Mouse (Mus musculus) liver, embryonic 14.5 days (tissue): Measurements from ENCODE around the gene Rplp0. TPM values are rescaled to one million over a fixed set of nuclear protein-coding genes. Genes with fewer than 3 reads are reported as not detected.

Experiments
- ATAC-seq: fragments of 200-750 bp; cut with Nextera tagmentation; 2 replicates; pipeline ENCODE4 v1.8.0; 2017; ENCODE audit warnings: moderate number of reproducible peaks, mild to moderate bottlenecking, moderate library complexity; ENCODE audit not compliant: insufficient read depth
- DNase-seq, 3 experiments: peaks; one replicate each; pipeline ENCODE4 v3.0.0-alpha.2; 2012 to 2013; ENCODE audit warnings: low read depth in 3 of 3, low spot score in 3 of 3
- H3K27ac ChIP-seq: fragments of 300-500 bp; sonication (generic); 2 replicates; pipeline ENCODE4 v1.5.1; 2014; ENCODE audit warnings: moderate library complexity, mild to moderate bottlenecking, control low read depth, inconsistent platforms
- H3K27me3 ChIP-seq: fragments of 300-500 bp; sonication (generic); 2 replicates; pipeline ENCODE4 v1.6.1; 2014; ENCODE audit warnings: mild to moderate bottlenecking, low read length, moderate library complexity; ENCODE audit not compliant: control insufficient read depth, insufficient read depth
- H3K36me3 ChIP-seq: fragments of 300-500 bp; sonication (generic); replicated peaks from 2 replicates; pipeline ENCODE4 v1.6.1; 2014; ENCODE audit warnings: low read depth; ENCODE audit not compliant: control insufficient read depth, insufficient read depth
- H3K4me1 ChIP-seq, 2 experiments: fragments of 200-500 bp in 1 of 2; fragments of 300-500 bp in 1 of 2; sonication (generic) in 1 of 2; replicated peaks; 2 replicates each; pipeline ENCODE4 v1.6.1; 2012 to 2014; ENCODE audit warnings: antibody characterized with exemption in 1 of 2, inconsistent platforms in 1 of 2, low read length in 1 of 2; ENCODE audit not compliant: control insufficient read depth in 2 of 2, insufficient read depth in 2 of 2
- H3K4me2 ChIP-seq: fragments of 300-500 bp; sonication (generic); 2 replicates; pipeline ENCODE4 v1.6.1; 2014; ENCODE audit warnings: low read depth, mild to moderate bottlenecking, control low read depth, moderate library complexity
- H3K4me3 ChIP-seq, 2 experiments: fragments of 200-500 bp in 1 of 2; fragments of 300-500 bp in 1 of 2; sonication (generic) in 1 of 2; 2 replicates each; pipeline ENCODE4 v1.5.1; 2012 to 2014; ENCODE audit warnings: low read depth in 2 of 2, low read length in 2 of 2, mild to moderate bottlenecking in 2 of 2, control low read depth in 1 of 2, inconsistent platforms in 1 of 2, moderate library complexity in 1 of 2; ENCODE audit not compliant: insufficient read depth in 1 of 2
- H3K9ac ChIP-seq: fragments of 300-500 bp; sonication (generic); replicated peaks from 2 replicates; pipeline ENCODE4 v1.6.1; 2014; ENCODE audit warnings: mild to moderate bottlenecking, control low read depth, moderate library complexity
- H3K9me3 ChIP-seq: fragments of 300-500 bp; sonication (generic); 2 replicates; pipeline ENCODE4 v1.6.1; 2016; ENCODE audit warnings: low read length, mixed read lengths; ENCODE audit not compliant: control insufficient read depth
- CTCF ChIP-seq: IDR thresholded peaks from 2 replicates; pipeline ENCODE4 v1.5.1; 2016; ENCODE audit warnings: antibody characterized with exemption, low read depth, control low read depth
- EP300 ChIP-seq: IDR thresholded peaks from 2 replicates; pipeline ENCODE4 v1.6.1; 2016; ENCODE audit warnings: antibody characterized with exemption, low read depth
- whole genome bisulfite sequencing: fragments of 180-500 bp; shearing (Covaris S2); extraction: QIAGEN DNeasy Blood & Tissue Kit; methylation state at CpG from one replicate; pipeline ENCODE4 v1.1.7; 2014; ENCODE audit not compliant: insufficient replicate concordance; 5-methylcytosine and 5-hydroxymethylcytosine counted together
- polyA plus RNA-seq, 2 experiments: library from polyadenylated mRNA; depleted of rRNA in 1 of 2; stranded (reverse) in 1 of 2; unstranded in 1 of 2; fragments of >200 nt; fragmentation: Nextera tagmentation in 1 of 2; extraction: Ambion mirVana in 1 of 2; gene quantifications; 2 replicates each; pipeline versions ENCODE4 v1.2.1 to v1.2.3; 2012 to 2014

The Rplp0 gene
- polyA plus RNA-seq, 2 experiments = 1,503 to 2,132 TPM

DNA sequence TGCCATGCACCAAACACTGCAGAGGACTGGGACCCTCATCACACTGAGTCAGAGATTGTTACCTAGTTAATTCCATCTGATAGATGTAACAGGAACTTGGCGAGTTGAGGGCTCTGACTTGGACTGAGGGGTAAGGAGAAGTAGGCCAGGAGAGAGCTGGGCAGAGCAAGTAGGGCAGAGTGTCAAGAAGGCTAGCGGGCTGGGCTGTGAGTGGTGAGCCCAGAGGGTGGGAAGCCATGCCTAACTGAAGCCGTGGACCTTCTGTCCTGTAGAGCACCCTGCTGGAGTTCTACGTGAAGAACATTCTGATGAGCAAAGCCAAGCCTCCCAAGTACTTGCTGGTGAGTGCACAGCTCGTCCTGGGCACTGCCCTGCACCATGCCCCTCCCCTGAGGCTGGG lies 20.1 kb downstream of the Rplp0 start:
- no peak overlapping the region for H3K4me2 ChIP-seq
- DNase-seq = no peak
- H3K27me3 ChIP-seq = no peaks in the 10 kb centered on the region
- ATAC-seq = no peak
- TF ChIP-seq EP300 (no peak), CTCF (no peak)
- H3K27ac ChIP-seq = no peak overlapping the region
- H3K9ac ChIP-seq = no peak overlapping the region
- peaks cover 76% of the 10 kb centered on the region for H3K36me3 ChIP-seq
- 70% methylated on average over 5 of the region's 5 CpGs for WGBS
- no peaks in the 10 kb centered on the region for H3K4me1 ChIP-seq
- no peaks in the 10 kb centered on the region; the same call in 1 of the 2 replicates for H3K9me3 ChIP-seq
- H3K4me3 ChIP-seq = no peak overlapping the region

DNA sequence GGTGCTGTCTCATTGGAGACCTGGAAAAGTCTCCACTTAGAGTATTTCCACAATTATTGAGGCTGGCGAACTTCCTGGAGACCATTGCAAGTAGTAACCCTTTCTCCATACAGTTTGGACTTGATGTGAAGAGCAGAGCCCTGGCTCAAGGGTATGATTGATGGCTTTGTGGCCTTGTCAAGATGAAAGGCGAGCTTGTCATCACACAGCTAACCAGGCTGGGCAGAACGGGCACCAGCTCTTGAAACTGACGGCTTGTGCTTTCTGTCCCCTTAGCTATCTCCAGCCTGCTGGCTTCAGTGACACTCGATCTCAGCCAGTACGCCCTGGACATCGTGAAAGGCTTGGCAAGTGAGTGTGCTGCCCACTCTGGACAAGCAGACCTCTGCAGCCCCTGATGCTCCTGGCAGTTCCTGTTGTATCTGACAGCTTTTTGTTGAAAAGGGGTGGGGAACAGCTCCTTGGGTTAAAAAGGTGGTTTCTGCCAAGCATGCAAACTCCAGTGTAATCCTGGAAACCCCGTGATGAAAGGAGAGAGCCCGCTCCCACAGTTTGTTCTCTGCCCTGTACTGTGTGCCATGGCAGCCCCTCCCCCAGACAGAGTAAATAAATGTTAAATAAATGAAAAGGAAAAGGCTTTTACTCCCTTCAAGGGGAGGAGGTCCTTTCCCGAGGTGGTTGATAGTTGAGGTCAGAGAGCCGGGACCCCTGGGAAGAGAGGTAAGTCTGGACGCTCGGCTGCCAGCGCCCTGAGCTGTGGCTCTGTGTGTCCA lies 21.1 kb downstream of the Rplp0 start:
- Histone ChIP-seq H3K4me1 (no peaks in the 10 kb centered on the region), H3K9me3 (no peaks in the 10 kb centered on the region; the same call in 1 of the 2 replicates), H3K9ac (no peak overlapping the region), H3K36me3 (peaks cover 71% of the 10 kb centered on the region), H3K27me3 (no peaks in the 10 kb centered on the region), H3K4me3 (no peak overlapping the region), H3K27ac (no peak overlapping the region), H3K4me2 (no peak overlapping the region)
- DNase-seq (no peak), ATAC-seq (no peak)
- TF ChIP-seq EP300 (no peak), CTCF (no peak)
- 73% methylated on average over 14 of the region's 14 CpGs for WGBS

DNA sequence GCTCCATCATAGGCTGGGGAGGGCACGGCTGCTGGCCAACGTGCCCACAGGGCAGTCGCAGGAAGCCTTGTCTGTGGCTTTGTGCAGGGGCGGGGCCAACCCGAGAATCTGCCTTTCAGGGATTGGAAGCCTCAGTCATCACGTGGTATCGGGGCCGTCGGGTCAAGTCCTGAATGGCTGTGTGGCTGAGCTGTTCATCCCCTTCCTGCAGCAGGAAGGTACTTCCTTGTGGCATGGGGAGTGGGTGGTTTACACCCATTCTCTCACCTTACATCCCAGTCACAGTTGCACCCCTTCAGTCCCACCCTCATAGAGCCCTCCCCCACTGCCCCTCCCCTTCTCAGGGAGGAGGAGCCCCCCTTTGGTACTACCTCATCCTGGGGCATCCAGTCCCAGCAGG lies 22.4 kb downstream of the Rplp0 start:
- Histone ChIP-seq H3K4me3 (no peak overlapping the region), H3K27ac (no peak overlapping the region), H3K9me3 (no peaks in the 10 kb centered on the region; the same call in 1 of the 2 replicates), H3K36me3 (peaks cover 64% of the 10 kb centered on the region), H3K27me3 (no peaks in the 10 kb centered on the region), H3K4me1 (no peaks in the 10 kb centered on the region), H3K4me2 (no peak overlapping the region), H3K9ac (no peak overlapping the region)
- ATAC-seq = no peak
- WGBS = 85% methylated on average over 9 of the region's 9 CpGs
- no peak for TF ChIP-seq CTCF
- TF ChIP-seq EP300 = no peak
- DNase-seq = no peak

DNA sequence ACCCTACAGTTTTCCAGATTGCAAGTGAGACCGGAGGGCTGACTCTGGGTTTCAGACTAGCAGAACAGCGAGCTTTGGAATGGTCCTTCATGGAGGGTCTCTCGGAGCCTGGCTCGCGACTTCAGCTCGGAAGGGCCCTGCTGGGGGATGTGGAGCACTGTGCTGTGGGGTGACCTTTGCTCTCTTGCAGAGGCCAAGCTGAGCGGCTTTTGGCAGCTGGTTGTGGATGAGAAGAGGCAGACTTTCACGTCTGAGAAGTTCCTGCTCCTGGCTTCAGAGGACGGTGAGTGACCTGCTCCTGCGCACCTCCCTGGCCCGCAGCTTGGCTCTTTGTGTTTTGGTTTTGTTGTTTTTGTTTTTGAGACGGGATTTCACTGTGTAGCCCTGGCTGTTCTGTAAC lies 26.3 kb downstream of the Rplp0 start:
- Histone ChIP-seq H3K4me3 (no peak overlapping the region), H3K9me3 (no peaks in the 10 kb centered on the region; the same call in 1 of the 2 replicates), H3K36me3 (peaks cover 53% of the 10 kb centered on the region), H3K4me2 (no peak overlapping the region), H3K4me1 (no peaks in the 10 kb centered on the region), H3K27ac (no peak overlapping the region), H3K27me3 (no peaks in the 10 kb centered on the region), H3K9ac (no peak overlapping the region)
- 83% methylated on average over 12 of the region's 12 CpGs for WGBS
- TF ChIP-seq CTCF = no peak
- TF ChIP-seq EP300 = no peak
- ATAC-seq = no peak
- DNase-seq = no peak

DNA sequence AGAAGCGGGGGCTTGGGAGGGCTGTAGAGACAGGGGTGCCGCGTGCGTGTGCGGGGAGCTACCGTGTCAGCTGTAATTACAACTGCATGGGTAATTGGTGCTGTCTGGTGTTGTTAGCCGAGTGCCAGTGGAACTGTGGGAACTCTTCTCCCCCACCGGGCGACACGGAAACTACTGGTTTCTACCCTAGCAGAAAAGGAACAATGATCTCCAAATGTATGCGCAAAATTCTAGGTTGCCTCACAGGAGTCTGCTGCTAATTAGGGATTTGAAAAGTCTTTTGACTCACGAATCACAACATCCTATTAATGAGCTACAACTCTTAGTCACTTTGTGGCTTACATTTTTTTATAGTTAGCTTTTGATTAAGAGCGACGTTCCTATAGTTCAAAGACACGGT lies 26.9 kb downstream of the Rplp0 start:
- Histone ChIP-seq H3K36me3 (peaks cover 48% of the 10 kb centered on the region), H3K4me1 (no peaks in the 10 kb centered on the region), H3K4me3 (no peak overlapping the region), H3K9me3 (no peaks in the 10 kb centered on the region; the same call in 1 of the 2 replicates), H3K27me3 (no peaks in the 10 kb centered on the region), H3K9ac (no peak overlapping the region), H3K4me2 (no peak overlapping the region), H3K27ac (no peak overlapping the region)
- DNase-seq (no peak), ATAC-seq (no peak)
- no peak for TF ChIP-seq CTCF
- no peak for TF ChIP-seq EP300
- WGBS = 91% methylated on average over 15 of the region's 15 CpGs
